Mouse (Mus musculus): ENCODE measurements around the gene Col23a1. TPM values are rescaled to one million over a fixed set of nuclear protein-coding genes. Genes with fewer than 3 reads are reported as not detected.

Gene Col23a1
- total RNA-seq, 2 experiments from 2014 or later = 2.0 to 7.4 TPM

- no peak for DNase-seq (ENCODE audit: low spot score in 2 of 2)
Observed at GRCm38 (mm10) chr11:51371926-51372325, 82.2 kb downstream of the Col23a1 start.

- DNase-seq (ENCODE audit: low spot score in 2 of 2) = no peak
Observed at GRCm38 (mm10) chr11:51377199-51377598, 87.5 kb downstream of the Col23a1 start.

- DNase-seq (ENCODE audit: low spot score in 2 of 2) = no peak
Observed at GRCm38 (mm10) chr11:51388892-51389340, 99.2 kb downstream of the Col23a1 start.

- no peak for DNase-seq (ENCODE audit: low spot score in 2 of 2)
Observed at GRCm38 (mm10) chr11:51389763-51390162, 100.0 kb downstream of the Col23a1 start.

GRCm38 (mm10) chr11:51390521-51390920 lies 100.8 kb downstream of the Col23a1 start:
- DNase-seq (ENCODE audit: low spot score in 2 of 2) = no peak

GRCm38 (mm10) chr11:51391548-51391947 lies 101.8 kb downstream of the Col23a1 start:
- no peak for DNase-seq (ENCODE audit: low spot score in 2 of 2)

GRCm38 (mm10) chr11:51394301-51394865 lies 104.7 kb downstream of the Col23a1 start:
- no peak for DNase-seq (ENCODE audit: low spot score in 2 of 2)

GRCm38 (mm10) chr11:51396451-51396850 lies 106.7 kb downstream of the Col23a1 start:
- no peak for DNase-seq (ENCODE audit: low spot score in 2 of 2)

- DNase-seq (ENCODE audit: low spot score in 2 of 2) = no peak
Observed at GRCm38 (mm10) chr11:51398084-51398483, 108.4 kb downstream of the Col23a1 start.

GRCm38 (mm10) chr11:51400356-51400755 lies 110.6 kb downstream of the Col23a1 start:
- no peak for DNase-seq (ENCODE audit: low spot score in 2 of 2)

- DNase-seq (ENCODE audit: low spot score in 2 of 2) = no peak
Observed at GRCm38 (mm10) chr11:51401481-51402128, 111.9 kb downstream of the Col23a1 start.

GRCm38 (mm10) chr11:51403886-51404285 lies 114.2 kb downstream of the Col23a1 start:
- DNase-seq (ENCODE audit: low spot score in 2 of 2) = no peak

GRCm38 (mm10) chr11:51404865-51405440 lies 115.2 kb downstream of the Col23a1 start:
- DNase-seq (ENCODE audit: low spot score in 2 of 2) = no peak

- DNase-seq (ENCODE audit: low spot score in 2 of 2) = no peak
Observed at GRCm38 (mm10) chr11:51406531-51406930, 116.8 kb downstream of the Col23a1 start.

- no peak for DNase-seq (ENCODE audit: low spot score in 2 of 2)
Observed at GRCm38 (mm10) chr11:51407351-51407750, 117.6 kb downstream of the Col23a1 start.

- DNase-seq (ENCODE audit: low spot score in 2 of 2) = no peak
Observed at GRCm38 (mm10) chr11:51410771-51411170, 121.1 kb downstream of the Col23a1 start.

GRCm38 (mm10) chr11:51414520-51414919 lies 124.8 kb downstream of the Col23a1 start:
- no peak for DNase-seq (ENCODE audit: low spot score in 2 of 2)

- DNase-seq (ENCODE audit: low spot score in 2 of 2) = no peak
Observed at GRCm38 (mm10) chr11:51415049-51415688, 125.4 kb downstream of the Col23a1 start.

- DNase-seq (ENCODE audit: low spot score in 2 of 2) = no peak
Observed at GRCm38 (mm10) chr11:51418807-51419206, 129.1 kb downstream of the Col23a1 start.

GRCm38 (mm10) chr11:51421878-51422277 lies 132.2 kb downstream of the Col23a1 start:
- no peak for DNase-seq (ENCODE audit: low spot score in 2 of 2)

- no peak for DNase-seq (ENCODE audit: low spot score in 2 of 2)
Observed at GRCm38 (mm10) chr11:51422713-51423112, 133.0 kb downstream of the Col23a1 start.

GRCm38 (mm10) chr11:51426155-51426554 lies 136.4 kb downstream of the Col23a1 start:
- no peak for DNase-seq (ENCODE audit: low spot score in 2 of 2)
